Mouse (Mus musculus) hindbrain, embryonic 12.5 days (tissue): Measurements from ENCODE around the gene Pqlc2. TPM values are rescaled to one million over a fixed set of nuclear protein-coding genes. Genes with fewer than 3 reads are reported as not detected.

Experiments
- microRNA-seq: library from miRNA; unstranded; fragments of <30 nt; microRNA quantifications from one replicate; pipeline ENCODE4, GENCODE M21; 2017
- polyA plus RNA-seq: library from polyadenylated mRNA; unstranded; fragments of >200 nt; fragmentation: Nextera tagmentation; extraction: Ambion mirVana; gene quantifications from 2 replicates; pipeline ENCODE4 v1.2.1, GENCODE M21; 2016

Pqlc2 gene
- polyA plus RNA-seq, 1 experiment from 2014 or later = 14.8 TPM

Small RNA genes lying within 50 kb of the gene (microRNA-seq; reads per million reads assigned to microRNA genes)
- gene Gm24245 (4.1 reads per million, percentile 7 among the genes with 10 or more reads in this experiment), gene Gm25732 (not detected)

Other genes with a start within 250 kb of the Pqlc2 start
- gene Htr6, start 235.1 kb downstream of the Pqlc2 start, polyA plus RNA-seq = 0.20 TPM in 1 of 2 replicates, not detected in the other
- 54.8 and 56.1 TPM in 2 replicates for gene Nbl1, start 217.7 kb downstream of the Pqlc2 start, polyA plus RNA-seq
- gene Minos1, start 179.6 kb downstream of the Pqlc2 start, polyA plus RNA-seq = 376 and 407 TPM in 2 replicates
- 335 and 369 TPM in 2 replicates for gene Capzb, start 117.8 kb downstream of the Pqlc2 start, polyA plus RNA-seq
- gene Akr7a5, start within 50 bp of the Pqlc2 start, polyA plus RNA-seq = 70.0 and 76.2 TPM in 2 replicates
- 89.2 and 91.4 TPM in 2 replicates for gene Mrto4, start 41.9 kb upstream of the Pqlc2 start, polyA plus RNA-seq
- gene Emc1, start 41.9 kb upstream of the Pqlc2 start, polyA plus RNA-seq = 42.5 and 43.6 TPM in 2 replicates
- gene Ubr4, start 41.9 kb upstream of the Pqlc2 start, polyA plus RNA-seq = 79.7 and 80.1 TPM in 2 replicates
- 5.7 and 5.8 TPM in 2 replicates for gene Iffo2, start 219.8 kb upstream of the Pqlc2 start, polyA plus RNA-seq